Mouse (Mus musculus) thymus, adult 18-20 months (tissue): Measurements from ENCODE around the gene Cdk19.

Source experiments
- DNase-seq, 2 experiments: peaks; one replicate each; pipeline ENCODE4 v3.0.0; 2022; ENCODE audit warnings: mixed read lengths in 2 of 2

Gene Cdk19

DNA sequence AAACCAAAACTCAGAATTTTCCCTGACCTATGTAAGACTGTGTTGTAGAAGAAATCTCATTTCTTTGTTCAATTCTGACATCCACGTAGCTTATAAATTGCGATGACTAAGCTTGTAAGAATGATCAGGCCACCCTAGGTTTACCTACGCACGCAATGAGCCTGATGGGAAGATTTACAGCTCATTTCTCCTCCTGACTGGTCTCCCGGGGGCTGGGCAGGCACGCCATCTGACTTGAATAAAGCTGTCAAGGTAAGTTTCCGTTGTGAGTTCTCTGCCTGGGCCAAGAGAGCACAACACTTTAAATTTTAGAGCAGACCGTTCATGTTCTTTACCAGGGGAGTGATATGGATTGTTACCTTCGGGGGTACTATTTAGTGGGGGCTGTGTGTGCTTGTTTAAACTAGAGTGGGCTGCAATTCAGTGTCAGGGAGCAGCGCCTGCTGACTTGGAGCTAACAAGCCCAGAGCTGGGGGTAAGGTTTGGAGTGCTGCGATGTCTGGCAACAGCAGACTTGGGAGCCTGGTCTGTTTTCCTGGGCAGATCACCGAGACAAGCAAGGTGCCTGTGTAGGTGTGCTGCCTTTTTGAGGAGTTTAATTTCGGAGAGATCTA, at the start of gene Cdk19:
Gene Cdk19 (plus strand): TSS at position 214 of the 614 bp plus-strand sequence.
- no peak for DNase-seq

DNA sequence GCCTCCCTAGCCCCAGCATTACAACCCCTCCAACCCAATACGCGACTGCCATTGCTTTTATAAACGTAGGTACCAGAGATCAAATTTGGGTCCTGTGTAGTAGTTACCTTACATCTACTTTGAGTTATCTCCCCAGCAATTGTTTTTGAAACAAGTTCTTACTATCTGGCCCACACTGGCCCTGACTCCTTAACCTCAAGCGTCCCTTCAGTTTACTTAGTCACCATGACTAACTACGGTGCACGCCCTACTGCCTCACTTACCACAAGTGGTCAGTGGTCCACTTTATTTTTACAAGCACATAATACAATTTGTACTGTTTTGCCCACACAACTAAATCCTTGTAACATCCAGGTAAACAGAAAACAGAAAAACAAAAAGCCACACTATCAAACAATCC, 46.7 kb upstream of the Cdk19 start:
- DNase-seq, result no peak

DNA sequence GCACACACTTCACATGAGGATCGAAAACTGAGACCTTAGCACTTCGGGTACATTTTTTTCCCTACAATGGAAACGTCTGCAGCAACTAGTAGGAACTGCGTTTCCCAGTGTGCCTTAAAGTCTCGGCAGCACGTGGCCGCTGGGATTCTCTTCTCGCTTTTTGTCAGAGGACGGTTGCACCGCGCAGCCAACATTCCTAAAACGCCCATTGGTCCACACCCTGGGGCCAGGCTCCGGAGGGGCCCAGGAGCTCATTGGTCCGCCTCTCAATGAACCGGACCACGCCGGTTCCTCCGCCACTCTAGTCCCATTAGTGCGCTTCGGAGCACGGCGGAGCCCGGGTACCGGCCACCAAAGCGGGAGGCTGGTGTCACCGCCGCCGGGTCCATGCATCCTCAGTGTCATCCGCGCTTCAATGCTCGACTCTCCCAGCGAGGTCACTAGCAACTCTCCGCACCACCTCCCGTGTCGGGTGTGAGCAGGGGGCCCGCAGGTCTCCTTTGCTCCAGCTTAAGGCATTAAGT, 38.7 kb upstream of the Cdk19 start:
- DNase-seq, result peak; percentile 30 to 32

DNA sequence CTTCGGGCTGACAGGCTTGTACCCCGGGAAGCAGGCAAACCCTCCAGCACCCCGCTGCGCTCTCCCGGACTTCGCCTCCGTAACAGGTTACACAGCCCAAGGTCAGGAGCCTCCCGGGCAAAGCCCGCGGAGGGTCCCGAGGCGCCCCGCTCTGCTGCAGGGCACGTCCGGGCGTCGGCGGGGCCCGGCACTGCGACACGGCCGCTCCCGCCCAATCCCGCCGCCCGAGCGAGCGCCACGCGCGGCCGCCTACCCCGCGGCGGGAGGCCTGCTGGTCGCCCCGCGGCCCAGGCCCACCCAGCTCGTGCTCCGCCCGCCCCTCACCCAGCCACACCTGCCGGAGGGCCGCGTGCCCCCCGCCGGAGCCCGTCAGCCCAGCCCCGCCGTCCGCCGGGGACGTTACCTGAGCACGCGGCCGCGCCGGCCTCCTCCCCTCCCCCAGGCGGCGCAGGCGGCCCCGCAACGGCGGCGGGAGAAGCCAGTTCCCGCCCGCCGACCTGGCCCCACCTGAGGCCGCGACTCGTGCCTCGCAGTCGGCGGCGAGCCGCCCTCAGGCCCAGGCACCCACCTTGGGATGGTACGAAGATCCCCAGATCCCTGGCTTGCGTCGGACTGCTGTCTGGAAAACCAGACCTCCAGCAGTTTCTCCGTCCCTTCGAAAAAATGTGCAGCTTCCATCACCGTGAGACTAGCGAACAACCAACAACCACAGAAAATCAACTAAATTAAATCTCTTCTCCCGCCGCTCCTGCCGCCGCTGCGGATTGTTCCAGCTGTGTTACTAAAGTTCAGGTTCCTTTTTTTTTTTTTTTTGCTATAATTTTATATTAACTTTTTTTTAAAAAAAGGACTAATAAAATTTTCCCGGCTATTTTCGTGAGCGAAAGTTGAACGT, 37.9 kb upstream of the Cdk19 start:
- DNase-seq, result peak; percentile 35

DNA sequence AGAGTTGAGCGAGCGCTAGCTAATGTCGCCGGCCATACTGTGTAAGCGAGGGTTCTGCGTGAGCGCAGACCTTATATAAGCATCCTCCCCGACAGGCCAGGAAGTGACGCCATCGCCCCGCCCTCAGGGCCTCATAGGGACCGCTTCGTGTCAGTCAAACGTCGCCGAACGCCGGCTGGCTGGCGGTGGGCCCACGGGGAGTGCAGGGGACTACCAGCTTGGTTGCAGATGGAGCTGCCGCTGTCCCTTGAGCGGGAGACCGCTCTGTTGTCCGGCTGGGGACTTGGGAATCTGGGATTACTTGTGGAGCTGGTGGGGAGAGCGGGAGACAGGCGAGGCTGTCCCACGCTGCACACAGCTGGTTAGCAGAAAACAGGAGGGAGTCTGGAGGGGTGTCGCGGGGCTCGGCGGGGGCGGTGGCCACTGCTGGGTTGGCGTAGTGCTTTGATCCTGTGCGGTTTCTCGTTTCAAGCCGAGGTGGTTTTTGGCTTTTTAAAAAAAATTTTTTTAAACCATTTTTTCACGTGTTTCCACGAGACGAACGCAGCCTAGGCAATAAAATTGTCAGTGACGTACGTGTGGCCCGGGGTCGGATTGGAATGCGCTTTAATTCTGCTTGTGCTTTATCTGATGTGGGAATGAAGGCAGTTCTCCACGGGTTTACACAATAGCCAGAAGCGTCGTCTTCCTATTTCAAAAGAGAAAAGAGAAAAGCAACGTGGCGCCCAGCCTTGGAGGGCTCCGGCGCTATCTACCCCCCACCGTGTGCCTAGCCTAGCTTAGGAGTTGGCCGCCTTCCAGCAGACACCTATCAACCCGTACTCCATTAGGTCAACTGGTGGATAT, 37.0 kb upstream of the Cdk19 start, which contains the start of gene Amd1:
Gene Amd1 (minus strand): TSS at position 47 of the 846 bp plus-strand sequence.
- DNase-seq, result peak; percentile 98 to 99

DNA sequence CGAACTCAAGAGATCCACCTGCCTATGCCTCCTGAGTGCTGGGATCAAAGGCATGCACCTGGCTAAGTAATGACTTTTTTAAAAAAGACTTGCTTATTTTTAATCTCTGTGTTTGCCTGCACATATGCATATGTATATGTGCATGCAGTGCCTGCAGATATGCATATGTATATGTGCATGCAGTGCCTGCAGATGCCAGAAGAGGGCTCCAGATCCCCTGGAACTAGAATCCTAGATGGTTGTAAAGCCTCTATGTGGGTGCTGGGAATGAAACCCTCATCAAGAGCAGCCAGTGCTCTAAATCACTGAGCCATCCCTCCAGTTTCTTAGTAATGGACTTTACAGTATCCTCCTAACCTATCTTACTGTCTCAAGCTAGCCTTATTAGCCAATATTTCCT, 33.4 kb upstream of the Cdk19 start:
- DNase-seq, result no peak

DNA sequence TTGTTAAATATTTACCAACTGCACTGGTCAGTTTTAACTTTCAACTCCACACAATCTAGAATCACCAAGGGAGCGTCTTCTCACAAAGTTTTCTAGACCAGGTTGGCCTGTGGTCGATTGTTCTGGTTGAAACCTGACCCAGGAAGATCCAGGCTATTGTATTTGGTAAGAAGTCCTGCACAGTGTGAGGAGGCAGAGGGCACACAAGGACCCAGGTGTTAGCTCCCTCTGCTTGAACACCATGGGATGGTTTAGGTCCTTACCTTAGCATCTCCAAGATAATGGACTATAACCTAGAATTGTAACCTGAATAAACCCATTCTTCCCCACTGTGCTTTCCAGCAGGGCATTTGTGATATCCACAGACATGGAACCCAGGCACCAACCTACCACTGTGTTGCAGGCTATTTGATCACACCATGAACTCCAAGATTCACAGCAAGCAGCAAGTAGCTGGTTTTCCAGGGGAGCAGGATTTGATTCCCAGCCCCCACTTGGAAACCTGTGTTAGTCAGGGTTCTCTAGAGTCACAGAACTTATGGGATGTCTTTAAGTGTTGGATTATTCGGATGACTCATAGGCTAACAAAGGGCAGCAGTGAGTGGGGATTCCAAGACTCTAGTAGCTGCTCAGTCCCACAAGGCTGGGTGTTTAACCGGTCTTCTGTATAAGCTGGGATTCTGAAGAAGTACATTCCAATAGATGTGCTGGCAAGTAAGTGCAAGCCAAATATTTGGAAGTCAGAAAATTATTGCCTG, 31.4 kb upstream of the Cdk19 start:
- DNase-seq, result no peak

DNA sequence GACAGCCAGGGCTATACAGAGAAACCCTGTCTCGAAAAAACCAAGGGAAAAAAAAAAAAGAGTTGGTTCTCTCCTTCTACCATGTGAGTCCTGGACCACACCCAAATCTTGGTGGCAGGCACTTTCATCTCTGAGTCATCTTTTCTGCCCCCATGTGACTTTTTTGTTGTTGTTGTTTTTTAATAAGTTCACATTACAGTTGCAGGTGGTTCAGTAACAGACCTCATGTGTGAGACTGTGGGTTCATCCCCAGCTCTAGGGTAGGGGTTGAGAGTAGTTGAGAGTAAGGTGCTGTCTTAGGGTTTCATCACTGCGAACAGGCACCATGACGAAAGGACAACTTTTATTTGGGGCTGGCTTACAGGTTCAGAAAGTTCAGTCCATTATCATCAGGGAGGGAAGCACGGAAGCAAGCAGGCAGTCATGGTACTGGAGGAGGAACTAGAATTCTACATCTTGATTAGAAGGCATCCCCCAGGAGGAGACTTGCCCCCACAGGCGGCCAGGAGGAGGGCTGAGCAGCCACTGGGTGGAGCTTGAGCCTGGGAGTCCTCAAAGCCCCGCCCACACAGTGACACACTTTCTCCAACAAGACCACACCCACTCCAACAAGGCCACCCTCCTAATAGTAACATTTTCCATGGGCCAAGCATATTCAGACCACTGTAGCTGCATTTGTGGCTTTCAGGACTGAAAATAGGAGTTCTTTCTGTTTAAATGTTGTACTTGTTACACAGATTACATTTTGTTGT, 29.3 kb upstream of the Cdk19 start:
- DNase-seq, result peak; percentile 10 to 12

DNA sequence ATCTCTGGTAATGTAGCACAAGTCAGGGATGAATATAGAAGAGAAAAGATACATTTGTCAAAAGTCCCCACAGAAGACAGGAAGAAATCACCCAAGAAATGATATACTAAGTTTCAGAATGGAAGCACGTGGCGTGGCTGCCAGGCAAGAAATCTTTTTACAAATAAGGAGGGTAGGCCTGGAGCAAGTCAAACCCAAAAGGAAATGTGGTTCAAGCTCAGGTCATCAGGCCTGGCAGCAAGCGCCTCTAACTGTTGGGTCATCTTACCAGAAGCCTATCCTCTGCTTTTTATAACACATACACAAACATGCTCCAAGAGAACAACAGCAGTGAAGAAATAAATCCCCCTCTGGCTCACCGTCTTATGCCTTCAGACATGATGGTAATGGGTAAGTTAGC, 26.6 kb upstream of the Cdk19 start:
- DNase-seq, result no peak

DNA sequence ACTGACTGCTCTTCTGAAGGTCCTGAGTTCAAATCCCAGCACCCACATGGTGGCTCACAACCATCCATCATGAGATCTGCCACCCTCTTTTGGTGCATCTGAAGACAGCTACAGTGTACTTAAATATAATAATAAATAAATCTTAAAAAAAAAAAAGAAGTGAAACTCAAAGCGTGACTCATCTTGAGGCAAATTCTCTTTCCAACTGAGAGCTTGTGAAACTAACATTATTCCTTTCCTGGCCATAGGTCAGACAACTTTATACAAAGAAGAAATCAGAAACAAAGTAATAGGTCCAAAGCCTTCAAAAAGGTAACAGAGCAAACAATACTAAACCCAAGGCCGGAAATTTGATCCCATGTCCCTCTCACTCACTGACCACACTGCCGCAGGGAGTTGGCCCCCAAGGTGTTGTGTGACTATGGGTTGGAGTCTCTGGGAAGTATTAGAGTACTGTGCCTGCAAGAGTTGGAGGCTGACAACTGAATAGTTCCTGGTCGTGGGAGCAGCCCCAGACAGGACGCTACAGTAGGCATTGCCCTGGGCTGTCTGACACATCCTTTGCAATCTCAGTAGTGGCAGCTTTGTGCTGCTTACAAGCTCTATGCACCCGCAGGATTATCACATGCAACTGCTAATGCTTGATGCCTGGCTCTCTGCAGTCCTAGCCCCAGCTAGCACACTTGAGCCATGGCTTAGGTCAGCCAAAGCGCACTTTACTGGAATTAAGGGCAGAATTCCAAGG, 22.4 kb upstream of the Cdk19 start:
- no peak for DNase-seq

DNA sequence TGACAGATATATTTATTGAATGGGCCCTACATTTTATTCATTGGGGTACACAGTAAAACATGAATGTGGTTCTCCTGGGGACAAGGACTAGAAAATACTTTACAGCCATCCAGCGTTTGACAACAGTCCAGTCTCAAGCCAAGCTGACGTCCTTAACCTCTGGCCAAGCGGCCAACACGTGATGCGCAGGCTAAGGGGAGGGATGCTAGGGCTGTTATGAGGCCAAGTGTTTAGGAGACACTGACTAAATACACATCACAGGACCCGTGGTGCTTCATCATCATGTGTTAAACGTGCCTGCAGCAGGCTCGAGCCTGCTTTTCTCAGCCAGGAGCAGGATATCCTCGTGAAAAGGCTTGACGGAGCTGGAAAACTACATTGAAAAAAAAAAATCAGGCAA, 19.1 kb upstream of the Cdk19 start:
- no peak for DNase-seq

DNA sequence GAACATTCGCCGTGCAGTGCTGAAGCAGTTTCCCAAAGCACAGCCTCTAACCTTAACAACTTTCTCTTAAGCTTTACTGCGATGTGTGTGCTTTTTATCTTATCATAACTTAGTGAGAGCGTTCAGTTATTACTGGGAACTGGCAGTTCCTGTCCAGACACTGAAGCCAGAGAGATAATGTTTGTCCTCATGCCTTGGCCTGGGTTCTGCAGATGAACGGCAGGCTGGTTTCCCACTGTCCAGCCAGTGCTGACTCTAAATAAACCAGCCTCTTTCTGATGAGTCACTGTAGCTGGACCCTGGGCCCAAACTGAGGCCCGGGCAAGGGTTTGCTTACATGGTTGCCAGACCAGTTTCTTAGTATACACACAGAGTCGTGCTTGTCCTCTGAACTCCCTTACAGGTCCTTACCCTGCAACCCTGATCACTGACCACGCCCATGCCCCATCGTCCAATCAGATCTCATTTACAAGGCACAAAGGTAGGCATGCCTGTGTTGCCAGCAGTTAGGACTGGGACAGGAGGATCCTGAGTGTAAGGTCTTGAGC, 11.3 kb upstream of the Cdk19 start:
- DNase-seq, result no peak

DNA sequence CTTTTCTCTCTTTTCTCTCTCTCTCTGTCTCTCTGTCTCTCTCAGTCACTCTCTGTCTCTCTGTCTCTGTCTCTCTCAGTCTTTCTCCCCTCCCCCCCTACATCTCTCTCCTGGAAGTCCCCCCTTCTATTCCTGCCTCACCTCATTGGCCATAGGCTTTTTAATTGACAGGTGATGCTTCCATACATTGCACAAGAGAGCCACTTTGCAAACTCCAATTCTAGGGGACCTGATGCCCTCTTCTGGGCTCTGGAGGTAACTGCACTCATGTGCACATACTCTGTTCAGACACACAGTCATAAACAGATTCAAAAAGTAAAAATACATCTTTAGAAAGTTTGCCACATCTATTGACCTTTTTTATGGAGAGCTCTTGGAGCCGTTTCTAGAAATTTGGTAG, 9.1 kb upstream of the Cdk19 start:
- DNase-seq, result no peak

DNA sequence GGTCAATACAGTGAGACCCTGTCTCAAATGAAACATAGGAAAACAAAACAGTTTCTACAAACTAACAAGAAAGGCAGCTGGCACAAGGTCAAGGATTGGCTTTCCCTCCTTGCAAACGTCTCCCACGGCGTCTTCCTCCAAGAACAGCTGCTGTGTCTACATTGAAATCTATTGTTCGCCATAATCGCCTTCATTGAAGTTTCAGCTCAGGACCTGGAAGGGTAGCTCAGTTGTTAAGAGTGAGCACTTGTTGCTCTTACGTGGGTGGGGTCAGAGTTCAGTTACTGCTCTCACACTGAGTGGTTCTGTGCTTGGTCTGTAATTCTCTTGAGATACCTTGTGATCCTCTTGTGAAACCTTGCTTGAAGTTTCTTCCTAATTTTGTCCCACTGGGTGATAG, 6.5 kb upstream of the Cdk19 start:
- DNase-seq, result no peak

DNA sequence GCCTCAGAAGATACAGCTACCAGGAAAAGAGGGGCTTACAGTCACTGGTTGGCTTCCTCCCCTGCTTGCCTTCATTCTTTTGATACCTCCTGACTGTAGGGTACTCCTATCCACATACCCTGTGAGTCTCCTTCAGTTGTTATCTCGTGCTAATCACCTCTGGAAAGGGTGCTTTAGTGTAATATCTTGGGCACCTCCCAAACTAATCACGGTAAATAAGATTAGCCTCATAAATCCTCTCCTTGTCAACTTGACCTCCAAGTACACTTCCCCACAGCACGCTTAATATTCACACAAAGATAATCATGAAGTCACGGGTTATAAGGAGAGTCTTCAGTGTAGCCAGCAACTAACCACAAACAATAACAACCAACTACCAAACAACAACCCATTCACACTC, 2.7 kb downstream of the Cdk19 start:
- no peak for DNase-seq

DNA sequence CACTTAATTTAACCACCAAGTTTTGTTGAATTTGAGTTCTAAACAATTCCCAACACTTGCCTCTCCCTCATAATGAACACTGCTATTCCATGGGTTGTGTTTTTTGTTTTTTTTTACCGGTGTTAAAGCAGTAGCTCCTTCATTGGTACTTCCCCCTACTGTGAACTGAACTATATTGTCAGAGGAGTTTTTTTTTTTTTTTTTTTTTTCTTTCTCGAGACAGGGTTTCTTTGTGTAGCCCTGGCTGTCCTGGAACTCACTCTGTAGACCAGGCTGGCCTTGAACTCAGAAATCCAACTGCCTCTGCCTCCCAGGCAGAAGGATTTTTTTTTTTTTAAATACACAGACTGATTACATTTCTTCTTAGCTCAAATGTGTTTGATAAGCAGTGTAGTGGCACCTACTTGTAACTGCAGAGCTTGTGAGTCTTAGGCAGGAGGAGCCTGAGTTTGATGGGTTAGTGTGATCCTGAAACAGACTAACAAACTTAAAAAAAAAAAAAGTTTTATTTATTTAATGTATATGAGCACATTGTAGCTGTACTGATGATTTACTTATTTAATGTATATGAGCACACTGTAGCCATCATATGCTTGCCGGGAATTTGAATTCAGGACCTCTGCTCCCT, 7.5 kb downstream of the Cdk19 start:
- DNase-seq, result no peak

DNA sequence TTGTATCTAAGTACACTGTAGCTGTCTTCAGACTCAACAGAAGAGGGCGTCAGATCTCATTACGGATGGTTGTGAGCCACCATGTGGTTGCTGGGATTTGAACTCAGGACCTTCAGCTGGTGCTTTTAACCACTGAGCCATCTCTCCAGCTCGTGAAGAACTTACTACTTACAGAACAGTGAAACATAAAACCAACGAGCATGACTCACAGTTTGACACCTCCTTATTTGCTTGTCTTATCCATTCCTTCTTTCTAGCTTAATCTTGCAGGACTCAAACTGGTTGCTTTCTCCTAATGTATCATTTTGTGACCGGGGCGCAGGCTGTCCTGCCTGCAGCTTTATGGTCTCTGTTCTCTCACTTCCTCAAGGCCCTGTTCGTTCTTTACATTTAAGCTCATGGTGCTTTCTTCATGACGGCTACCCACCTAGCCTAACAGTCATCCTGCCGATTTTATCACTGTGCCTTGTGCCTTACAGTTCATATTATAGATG, 8.1 kb downstream of the Cdk19 start:
- no peak for DNase-seq

DNA sequence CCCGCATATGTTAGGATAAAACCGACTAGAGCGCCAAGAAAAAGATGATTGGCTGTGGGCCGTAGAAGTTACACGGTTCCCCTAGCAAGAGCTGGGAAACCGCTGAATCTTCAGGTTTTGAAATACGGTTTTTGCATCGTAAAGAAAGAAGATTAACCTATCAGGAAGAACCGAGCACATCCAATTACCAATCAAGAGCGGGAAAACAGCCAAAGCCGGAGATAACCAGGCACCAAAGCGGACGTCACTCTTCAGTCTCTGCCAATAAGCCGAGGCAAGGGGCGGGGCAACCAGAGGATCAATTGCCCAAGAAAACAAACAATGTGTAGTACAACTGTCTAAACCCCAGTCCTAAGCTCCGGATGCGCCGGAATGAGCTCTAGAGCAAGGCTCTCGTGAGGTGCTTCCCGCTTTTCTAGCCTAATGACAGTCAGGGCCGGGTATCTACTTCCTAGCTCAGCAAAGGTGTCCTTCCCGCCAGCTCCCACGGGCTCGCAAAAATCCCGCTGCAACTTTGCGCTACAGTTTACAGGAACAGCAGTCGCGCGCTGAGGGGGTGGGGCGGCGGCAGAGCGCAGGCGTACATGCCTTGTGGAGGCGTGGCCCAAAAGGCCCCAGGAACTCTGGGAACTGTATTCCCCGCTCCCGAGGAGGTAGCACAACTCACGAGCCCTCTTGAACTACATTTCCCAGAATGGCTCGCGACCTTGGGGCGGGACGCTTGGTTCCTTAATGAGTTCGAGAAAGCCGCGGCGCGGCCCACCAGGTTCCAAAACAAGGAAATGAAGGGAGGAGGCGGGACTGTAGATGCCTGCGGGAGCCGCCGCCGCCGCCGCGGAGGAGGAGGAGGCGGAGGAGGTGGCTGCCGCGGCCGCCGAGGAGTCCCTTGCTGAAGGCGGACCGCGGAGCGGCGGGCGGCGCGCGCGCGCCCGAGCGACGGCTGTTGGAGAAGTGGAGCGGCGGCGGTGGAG, 9.5 kb downstream of the Cdk19 start:
- DNase-seq, result peak; percentile 98 to 99
